Mouse (Mus musculus) limb, embryonic 13.5 days (tissue): Measurements from ENCODE around the gene Ascl2. TPM values are rescaled to one million over a fixed set of nuclear protein-coding genes. Genes with fewer than 3 reads are reported as not detected.

Source experiments
- ATAC-seq: fragments of 200-750 bp; cut with Nextera tagmentation; 2 replicates; pipeline ENCODE4 v1.8.0; 2017; ENCODE audit warnings: low read depth, moderate number of reproducible peaks, moderate TSS enrichment; ENCODE audit not compliant: low FRiP score
- H3K27ac ChIP-seq: fragments of 300-500 bp; sonication (generic); 2 replicates; pipeline ENCODE4 v1.5.1; 2015; ENCODE audit warnings: inconsistent platforms, mild to moderate bottlenecking, moderate library complexity
- H3K27me3 ChIP-seq: fragments of 300-500 bp; sonication (generic); 2 replicates; pipeline ENCODE4 v1.6.1; 2015; ENCODE audit warnings: mild to moderate bottlenecking, inconsistent platforms
- H3K36me3 ChIP-seq: fragments of 300-500 bp; sonication (generic); 2 replicates; pipeline ENCODE4 v1.6.1; 2015; ENCODE audit warnings: inconsistent platforms, mild to moderate bottlenecking, moderate library complexity
- H3K4me1 ChIP-seq: fragments of 300-500 bp; sonication (generic); 2 replicates; pipeline ENCODE4 v1.6.1; 2015; ENCODE audit warnings: inconsistent platforms
- H3K4me2 ChIP-seq: fragments of 300-500 bp; sonication (generic); replicated peaks from 2 replicates; pipeline ENCODE4 v1.6.1; 2015; ENCODE audit warnings: inconsistent platforms, mild to moderate bottlenecking, moderate library complexity
- H3K4me3 ChIP-seq: fragments of 300-500 bp; sonication (generic); 2 replicates; pipeline ENCODE4 v1.5.1; 2015; ENCODE audit warnings: moderate library complexity, mild to moderate bottlenecking, inconsistent platforms
- H3K9ac ChIP-seq: fragments of 300-500 bp; sonication (generic); 2 replicates; pipeline ENCODE4 v1.6.1; 2015; ENCODE audit warnings: mild to moderate bottlenecking, inconsistent platforms
- H3K9me3 ChIP-seq: fragments of 300-500 bp; sonication (generic); 2 replicates; pipeline ENCODE4 v1.6.1; 2016; ENCODE audit warnings: inconsistent platforms
- WGBS: fragments of 180-500 bp; shearing (Covaris S2); methylation state at CpG from one replicate; pipeline ENCODE4 v1.1.7; 2015; 5-methylcytosine and 5-hydroxymethylcytosine counted together
- polyA plus RNA-seq: library from polyadenylated mRNA; unstranded; fragments of >200 nt; fragmentation: Nextera tagmentation; extraction: Ambion mirVana; gene quantifications from 2 replicates; pipeline ENCODE4 v1.2.1, GENCODE M21; 2015

Ascl2 gene
- polyA plus RNA-seq, 1 experiment from 2014 or later = 1.4 TPM

GRCm38 (mm10) chr7:142932469-142932868 is 36.6 kb downstream of the Ascl2 start:
- Histone ChIP-seq H3K27ac (no peak overlapping the region), H3K36me3 (no peaks in the 10 kb centered on the region), H3K4me2 (no peak overlapping the region), H3K9ac (no peak overlapping the region), H3K4me1 (no peaks in the 10 kb centered on the region), H3K27me3 (no peaks in the 10 kb centered on the region), H3K9me3 (no peaks in the 10 kb centered on the region), H3K4me3 (no peak overlapping the region)
- ATAC-seq = no peak
- 72% methylated on average over 3 of the region's 3 CpGs for WGBS

GRCm38 (mm10) chr7:142931028-142931427 is 38.0 kb downstream of the Ascl2 start, which contains the start of gene Th:
Th (minus strand) TSS chr7:142931128.
- H3K9ac ChIP-seq = no peak within 1 kb of the TSS
- no peaks in the 10 kb centered on the region for H3K36me3 ChIP-seq
- H3K4me2 ChIP-seq = no peak within 1 kb of the TSS
- no peak within 1 kb of the TSS for H3K4me3 ChIP-seq
- H3K9me3 ChIP-seq = no peaks in the 10 kb centered on the region
- no peaks in the 10 kb centered on the region for H3K4me1 ChIP-seq
- ATAC-seq = no peak
- H3K27ac ChIP-seq = no peak within 1 kb of the TSS
- H3K27me3 ChIP-seq = no peaks in the 10 kb centered on the region
- 77% methylated on average over 3 of the region's 3 CpGs for WGBS

GRCm38 (mm10) chr7:142929516-142929915 is 39.5 kb downstream of the Ascl2 start:
- Histone ChIP-seq H3K4me1 (no peaks in the 10 kb centered on the region), H3K27me3 (no peaks in the 10 kb centered on the region), H3K36me3 (no peaks in the 10 kb centered on the region), H3K4me3 (no peak overlapping the region), H3K9ac (no peak overlapping the region), H3K9me3 (no peaks in the 10 kb centered on the region), H3K4me2 (no peak overlapping the region), H3K27ac (no peak overlapping the region)
- ATAC-seq = no peak
- whole genome bisulfite sequencing = 93% methylated on average over 2 of the region's 2 CpGs

GRCm38 (mm10) chr7:142927293-142927692 is 41.8 kb downstream of the Ascl2 start:
- Histone ChIP-seq H3K27ac (no peak overlapping the region), H3K4me1 (no peaks in the 10 kb centered on the region), H3K9me3 (no peaks in the 10 kb centered on the region), H3K9ac (no peak overlapping the region), H3K36me3 (no peaks in the 10 kb centered on the region), H3K27me3 (no peaks in the 10 kb centered on the region), H3K4me2 (no peak overlapping the region), H3K4me3 (no peak overlapping the region)
- 71% methylated on average over 8 of the region's 8 CpGs for WGBS
- ATAC-seq = no peak

- no peaks in the 10 kb centered on the region for H3K27me3 ChIP-seq
- no peak overlapping the region for H3K27ac ChIP-seq
- no peaks in the 10 kb centered on the region for H3K4me1 ChIP-seq
- 0 out of 2 replicates have a peak overlapping the region, but pooled peaks have one; percentile 4 for H3K9ac ChIP-seq
- H3K4me3 ChIP-seq = no peak overlapping the region
- no peak overlapping the region for H3K4me2 ChIP-seq
- peak; percentile 86 for ATAC-seq
- H3K9me3 ChIP-seq = no peaks in the 10 kb centered on the region
- H3K36me3 ChIP-seq = no peaks in the 10 kb centered on the region
- WGBS = 32% methylated on average over 8 of the region's 8 CpGs
These were observed 50.1 kb downstream of the Ascl2 start for GRCm38 (mm10) chr7:142918641-142919628.

GRCm38 (mm10) chr7:142917659-142918058 is 51.4 kb downstream of the Ascl2 start:
- no peaks in the 10 kb centered on the region for H3K36me3 ChIP-seq
- H3K9me3 ChIP-seq = no peaks in the 10 kb centered on the region
- 84% methylated on average over 5 of the region's 5 CpGs for WGBS
- H3K9ac ChIP-seq = peak overlapping the region; percentile 8; the same call in 1 of the 2 replicates
- H3K27ac ChIP-seq = no peak overlapping the region
- no peak for ATAC-seq
- H3K4me3 ChIP-seq = no peak overlapping the region
- H3K27me3 ChIP-seq = no peaks in the 10 kb centered on the region
- no peaks in the 10 kb centered on the region for H3K4me1 ChIP-seq
- no peak overlapping the region for H3K4me2 ChIP-seq

Other genes with a start within 250 kb of the Ascl2 start
- gene Ins2, start 225.9 kb downstream of the Ascl2 start, polyA plus RNA-seq = not detected in 2 replicates
- gene Th, start 38.1 kb downstream of the Ascl2 start, polyA plus RNA-seq = 0.46 and 0.77 TPM in 2 replicates
- 3.4 and 5.2 TPM in 2 replicates for gene Tspan32, start 35.8 kb upstream of the Ascl2 start, polyA plus RNA-seq
- gene Cd81, start 83.5 kb upstream of the Ascl2 start, polyA plus RNA-seq = 532 and 537 TPM in 2 replicates
- gene Tssc4, start 100.0 kb upstream of the Ascl2 start, polyA plus RNA-seq = 112 and 115 TPM in 2 replicates
- gene Trpm5, start 125.4 kb upstream of the Ascl2 start, polyA plus RNA-seq = 20.9 and 22.1 TPM in 2 replicates
- 0.61 and 0.87 TPM in 2 replicates for gene Kcnq1, start 137.1 kb upstream of the Ascl2 start, polyA plus RNA-seq